Mouse (Mus musculus) CH12.LX (cell line): ENCODE data around the gene Tfpi2.

ENCODE experiments used
- BHLHE40 ChIP-seq: IDR thresholded peaks from 2 replicates; pipeline ENCODE4 v1.6.1; 2011; ENCODE audit warnings: mild to moderate bottlenecking, low read depth, low read length, improper control_type of control experiment
- CHD1 ChIP-seq: IDR thresholded peaks from 2 replicates; pipeline ENCODE4 v1.6.1; 2012; ENCODE audit warnings: low read depth, low read length, improper control_type of control experiment, inconsistent platforms
- CHD2 ChIP-seq: IDR thresholded peaks from 2 replicates; pipeline ENCODE4 v1.6.1; 2011; ENCODE audit warnings: low read length, improper control_type of control experiment
- CTCF ChIP-seq, 2 experiments: IDR thresholded peaks in 1 of 2; conservative IDR thresholded peaks in 1 of 2; 2 replicates each; pipeline ENCODE4 v1.5.1; 2011 to 2012; ENCODE audit warnings: low read depth in 2 of 2, low read length in 2 of 2, improper control_type of control experiment in 1 of 2, inconsistent platforms in 1 of 2, mild to moderate bottlenecking in 1 of 2, moderate library complexity in 1 of 2
- ELF1 ChIP-seq: IDR thresholded peaks from 2 replicates; pipeline ENCODE4 v1.6.1; 2014; ENCODE audit warnings: low read depth, mild to moderate bottlenecking, inconsistent platforms, low read length, improper control_type of control experiment
- POLR2A ChIP-seq: IDR thresholded peaks from 2 replicates; pipeline ENCODE4 v1.6.1; 2011; ENCODE audit warnings: low read depth, mild to moderate bottlenecking, improper control_type of control experiment, low read length
- TCF12 ChIP-seq: IDR thresholded peaks from 2 replicates; pipeline ENCODE4 v1.6.1; 2014; ENCODE audit warnings: low read depth, mild to moderate bottlenecking, inconsistent platforms, low read length, improper control_type of control experiment
- UBTF ChIP-seq: IDR thresholded peaks from 2 replicates; pipeline ENCODE4 v1.6.1; 2012; ENCODE audit warnings: low read depth, mild to moderate bottlenecking, inconsistent platforms, low read length, improper control_type of control experiment, moderate library complexity
- ZC3H11A ChIP-seq: IDR thresholded peaks from 2 replicates; pipeline ENCODE4 v1.6.1; 2012; ENCODE audit warnings: low read depth, mild to moderate bottlenecking, inconsistent platforms, low read length, improper control_type of control experiment
- ZNF384 ChIP-seq: IDR thresholded peaks from 2 replicates; pipeline ENCODE4 v1.6.1; 2012; ENCODE audit warnings: low read depth, low read length, improper control_type of control experiment, inconsistent platforms

GRCm38 (mm10) chr6:3926140-3926539 lies 62.6 kb downstream of the Tfpi2 start:
- TF ChIP-seq POLR2A (no peak), CTCF (conservative IDR thresholded peaks at IDR 0.05 in 1 of 2, IDR thresholded peaks at IDR 0.05 in 1 of 2; ENCODE audit: low read depth in 2 of 2, low read length in 2 of 2) (no peak), ZC3H11A (no peak), TCF12 (no peak), BHLHE40 (no peak), ZNF384 (no peak), UBTF (no peak), CHD2 (no peak), ELF1 (no peak), CHD1 (no peak)
